Mouse (Mus musculus) liver, adult 2 months (tissue): ENCODE results near the gene Wasf3.

Experiments
- CTCF ChIP-seq: fragments of 200-500 bp; IDR thresholded peaks from 2 replicates; pipeline ENCODE4 v1.5.1; 2011; ENCODE audit warnings: low read depth, low read length, control low read depth
- POLR2A ChIP-seq: fragments of 200-500 bp; IDR thresholded peaks from 2 replicates; pipeline ENCODE4 v1.6.1; 2011; ENCODE audit warnings: low read length, control low read depth; ENCODE audit not compliant: insufficient read depth; ENCODE audit errors: extremely low read depth

DNA sequence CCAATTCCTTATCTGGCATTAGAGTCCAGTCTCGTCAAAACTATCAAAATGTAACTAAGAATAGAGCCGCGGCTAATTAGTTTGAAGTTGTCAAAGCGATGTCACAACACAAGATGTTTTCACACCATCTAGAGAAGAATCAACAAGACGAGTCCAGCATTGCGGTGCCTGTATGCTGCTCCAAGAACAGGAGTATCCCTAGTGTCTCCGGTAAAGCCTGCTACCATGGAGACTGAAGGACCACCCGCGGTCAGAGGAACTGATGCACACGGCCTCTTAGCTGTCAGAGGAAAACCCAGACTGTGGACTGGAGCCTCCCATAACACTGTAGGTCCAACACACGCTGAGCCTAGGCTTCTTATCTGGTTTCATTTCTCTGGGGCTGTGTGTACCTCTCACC, 11.5 kb upstream of the Wasf3 start:
- TF ChIP-seq CTCF, result no peak
- TF ChIP-seq POLR2A, result no peak
